Mouse (Mus musculus) gastrocnemius, adult 8-10 months (tissue): ENCODE data around the gene Myh6. TPM values are rescaled to one million over a fixed set of nuclear protein-coding genes. Genes with fewer than 3 reads are reported as not detected.

Experiments used
- DNase-seq, 2 experiments: peaks; one replicate each; pipeline ENCODE4 v3.0.0; 2022; ENCODE audit warnings: low spot score in 2 of 2
- microRNA-seq: library from miRNA; unstranded; fragments of <30 nt; microRNA quantifications from one replicate; pipeline ENCODE4 v1.2.0, GENCODE M21; 2022
- total RNA-seq, 4 experiments: library from RNA; stranded (reverse); gene quantifications; 2 replicates each; pipeline ENCODE4 v1.2.4; 2022

Gene Myh6
- total RNA-seq, 4 experiments from 2014 or later, result 106 to 159 (median 128) TPM

- peak; percentile 97 to 98 for DNase-seq
These were observed 73.0 kb downstream of the Myh6 start for GRCm38 (mm10) chr14:54893651-54894181.

GRCm38 (mm10) chr14:54892200-54892599 is 74.5 kb downstream of the Myh6 start, which contains the start of gene Pabpn1:
Gene Pabpn1, plus strand, starts transcription at chr14:54892500.
- DNase-seq, result no peak

Small RNA genes lying within 50 kb of the gene (microRNA-seq; reads per million reads assigned to microRNA genes)
- 10.0 reads per million, percentile 4 among the genes with 10 or more reads in this experiment for gene Mir208a
- gene Mir208b, result 167 reads per million, percentile 58 among the genes with 10 or more reads in this experiment

Other genes with a start within 250 kb of the Myh6 start
- gene Slc7a8, start 185.0 kb downstream of the Myh6 start, total RNA-seq, result 10 to 100 TPM; 11.3 to 17.4 (median 12.2) TPM
- gene Rnf212b, start 152.8 kb downstream of the Myh6 start, total RNA-seq, result 1 to 10 TPM; 2.2 to 3.2 (median 2.5) TPM
- gene Homez, start 96.0 kb downstream of the Myh6 start, total RNA-seq, result 1 to 10 TPM; 3.3 to 7.6 (median 5.2) TPM
- 1 to 10 TPM; 3.6 to 5.3 (median 4.0) TPM for gene Ppp1r3e, start 89.4 kb downstream of the Myh6 start, total RNA-seq
- gene Bcl2l2, start 83.5 kb downstream of the Myh6 start, total RNA-seq, result 10 to 100 TPM; 23.8 to 31.4 (median 26.8) TPM
- 1 to 10 TPM in 3 of 4 experiments, under 1 TPM in 1; 0.83 to 7.4 (median 3.1) TPM for gene Gm20521, start 83.5 kb downstream of the Myh6 start, total RNA-seq
- gene Pabpn1, start 74.4 kb downstream of the Myh6 start, total RNA-seq, result 10 to 100 TPM; 44.2 to 55.9 (median 50.0) TPM
- 1 to 10 TPM in 3 of 4 experiments, under 1 TPM in 1; 0.68 to 1.4 (median 1.2) TPM for gene Slc22a17, start 53.8 kb downstream of the Myh6 start, total RNA-seq
- 1 to 10 TPM in 1 of 4 experiments, under 1 TPM in 3; 0.48 to 1.1 (median 0.86) TPM for gene Efs, start 40.8 kb downstream of the Myh6 start, total RNA-seq
- gene Il25, start 34.2 kb downstream of the Myh6 start, total RNA-seq, result not detected
- gene Cmtm5, start 30.7 kb downstream of the Myh6 start, total RNA-seq, result not detected
- gene Gm17428, start 10.0 kb upstream of the Myh6 start, total RNA-seq, result not detected
- 100 to 1,000 TPM; 508 to 760 (median 618) TPM for gene Myh7, start 27.7 kb upstream of the Myh6 start, total RNA-seq
- 10 to 100 TPM; 18.5 to 19.7 (median 19.1) TPM for gene Ngdn, start 48.5 kb upstream of the Myh6 start, total RNA-seq
- gene Zfhx2, start 125.4 kb upstream of the Myh6 start, total RNA-seq, result 1 to 10 TPM; 4.9 to 6.2 (median 5.6) TPM
- gene Thtpa, start 127.9 kb upstream of the Myh6 start, total RNA-seq, result 10 to 100 TPM; 13.4 to 15.6 (median 14.9) TPM
- gene Ap1g2, start 139.7 kb upstream of the Myh6 start, total RNA-seq, result 1 to 10 TPM; 2.2 to 3.9 (median 3.6) TPM
- under 1 TPM in 2 of 4 experiments, not detected in 2; 0.08 to 0.19 TPM for gene Jph4, start 150.0 kb upstream of the Myh6 start, total RNA-seq